10 mouse cellular contexts compared by ENCODE assay signal in genomic region chr5:4851245-4851933, GRCm38 (mm10).
DNase-seq lines count a peak whose midpoint lies in the region; ATAC-seq lines count a peak whose summit lies in the region.
"Had no signal": no experiment of that assay in that cellular context is flagged by ENCODE, and none has a peak within 500 bp of the region (broad histone marks: within the 10 kb centered on the region; RNA-seq: fewer than 3 reads in every experiment).

No protein-coding gene starts in this region.

- H3K27ac ChIP-seq in forebrain, embryonic 12.5 days, result peak overlapping the region; percentile 60
- 0 out of 2 replicates have a peak overlapping the region, but pooled peaks have one; percentile 40 for H3K27ac ChIP-seq in hindbrain, embryonic 13.5 days
- 0 out of 2 replicates have a peak overlapping the region, but pooled peaks have one; percentile 41 for H3K27ac ChIP-seq in midbrain, embryonic 15.5 days
- H3K27ac ChIP-seq: liver, embryonic 13.5 days had no signal

- peak; percentile 17 for DNase-seq in kidney, postnatal 10 days
- no peak for DNase-seq in kidney, adult 11 months
- DNase-seq in urinary bladder, postnatal 36 days (ENCODE audit: low spot score in 2 of 2), result no peak
- DNase-seq in frontal cortex, postnatal 10 days (ENCODE audit: low spot score in 2 of 2), result no peak
- DNase-seq: adrenal gland, adult 8-10 months; liver, embryonic 13.5 days; thymus, postnatal 14 days had no signal

- H3K36me3 ChIP-seq in forebrain, embryonic 12.5 days (replicated peaks), result no peaks in the 10 kb centered on the region
- no peaks in the 10 kb centered on the region for H3K36me3 ChIP-seq in hindbrain, embryonic 13.5 days
- no peaks in the 10 kb centered on the region for H3K36me3 ChIP-seq in midbrain, embryonic 15.5 days (replicated peaks)
- H3K36me3 ChIP-seq: liver, embryonic 13.5 days had no signal

- H3K4me2 ChIP-seq in forebrain, embryonic 12.5 days, result no peak overlapping the region
- no peak overlapping the region for H3K4me2 ChIP-seq in hindbrain, embryonic 13.5 days
- H3K4me2 ChIP-seq in midbrain, embryonic 15.5 days, result no peak overlapping the region
- H3K4me2 ChIP-seq: liver, embryonic 13.5 days had no signal

- WGBS in forebrain, embryonic 12.5 days, result 89% methylated on average over 4 of the region's 4 CpGs
- 83% methylated on average over 4 of the region's 4 CpGs for WGBS in hindbrain, embryonic 13.5 days
- WGBS in midbrain, embryonic 15.5 days, result 81% methylated on average over 4 of the region's 4 CpGs

- H3K9ac ChIP-seq in forebrain, embryonic 12.5 days, result no peak overlapping the region
- no peak overlapping the region for H3K9ac ChIP-seq in hindbrain, embryonic 13.5 days
- H3K9ac ChIP-seq in midbrain, embryonic 15.5 days, result no peak overlapping the region
- H3K9ac ChIP-seq: liver, embryonic 13.5 days had no signal

- H3K27me3 ChIP-seq in forebrain, embryonic 12.5 days, result 0 out of 2 replicates have a peak, but pooled peaks cover 2% of the 10 kb centered on the region
- H3K27me3 ChIP-seq in hindbrain, embryonic 13.5 days, result 0 out of 2 replicates have a peak, but pooled peaks cover 8% of the 10 kb centered on the region
- H3K27me3 ChIP-seq in midbrain, embryonic 15.5 days (replicated peaks), result no peaks in the 10 kb centered on the region
- H3K27me3 ChIP-seq: liver, embryonic 13.5 days had no signal

- H3K9me3 ChIP-seq in forebrain, embryonic 12.5 days, result no peaks in the 10 kb centered on the region
- H3K9me3 ChIP-seq in hindbrain, embryonic 13.5 days, result no peaks in the 10 kb centered on the region
- no peaks in the 10 kb centered on the region for H3K9me3 ChIP-seq in midbrain, embryonic 15.5 days
- H3K9me3 ChIP-seq: liver, embryonic 13.5 days had no signal

- peak; percentile 91 for ATAC-seq in forebrain, embryonic 12.5 days (ENCODE audit: low FRiP score)
- peak; percentile 66; the same call in 1 of the 2 replicates for ATAC-seq in hindbrain, embryonic 13.5 days (ENCODE audit: low FRiP score)
- peak; percentile 71 for ATAC-seq in midbrain, embryonic 15.5 days (replicated peaks)

- peaks cover 18% of the 10 kb centered on the region; the same call in 1 of the 2 replicates for H3K4me1 ChIP-seq in forebrain, embryonic 12.5 days
- H3K4me1 ChIP-seq in hindbrain, embryonic 13.5 days (replicated peaks), result peaks cover 3% of the 10 kb centered on the region; the same call in 1 of the 2 replicates
- 0 out of 2 replicates have a peak, but pooled peaks cover 2% of the 10 kb centered on the region for H3K4me1 ChIP-seq in midbrain, embryonic 15.5 days
- H3K4me1 ChIP-seq: liver, embryonic 13.5 days had no signal

- no peak overlapping the region for H3K4me3 ChIP-seq in forebrain, embryonic 12.5 days (replicated peaks)
- H3K4me3 ChIP-seq in hindbrain, embryonic 13.5 days, result no peak overlapping the region
- no peak overlapping the region for H3K4me3 ChIP-seq in midbrain, embryonic 15.5 days
- H3K4me3 ChIP-seq: liver, embryonic 13.5 days had no signal
